Mouse (Mus musculus): ENCODE results near the gene Gpr68. TPM values are rescaled to one million over a fixed set of nuclear protein-coding genes. Genes with fewer than 3 reads are reported as not detected.

Gene Gpr68
- total RNA-seq, 2 experiments from 2014 or later: 0.26 TPM; not detected in 1

DNA sequence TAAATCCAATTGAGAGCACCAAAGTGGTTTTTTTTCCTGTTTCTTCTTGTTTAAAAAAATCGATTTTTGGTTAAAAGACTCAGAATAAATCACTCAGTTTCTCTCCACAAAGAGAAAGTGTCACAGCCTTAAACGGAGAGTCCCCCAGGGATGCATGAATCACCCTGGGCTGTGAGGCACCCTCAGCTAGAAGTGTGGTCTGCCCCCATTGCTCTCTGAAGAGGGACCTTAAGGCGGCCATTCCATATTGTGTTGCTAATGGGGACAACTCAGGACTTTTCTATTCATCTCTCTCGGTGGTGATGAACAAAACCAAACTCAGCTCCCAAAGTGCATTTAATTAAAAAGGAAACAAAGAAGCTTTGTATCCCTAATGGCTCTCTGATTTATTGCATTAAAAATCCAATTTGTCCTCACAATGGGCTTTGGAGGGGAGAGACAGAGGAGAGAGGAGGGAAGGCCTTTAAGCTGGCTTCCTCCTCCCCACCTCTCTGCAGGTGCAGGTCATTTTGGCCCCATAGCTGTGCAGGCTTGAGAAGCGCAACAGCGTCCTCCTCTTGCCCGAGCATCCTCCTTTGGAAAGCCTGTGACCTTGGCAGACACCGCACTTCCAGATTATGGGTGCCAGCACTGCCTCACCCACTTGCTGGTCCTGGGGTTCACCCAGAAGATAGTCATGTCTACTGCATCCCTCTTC is 76.2 kb downstream of the Gpr68 start:
- DNase-seq (ENCODE audit: low spot score): no peak

DNA sequence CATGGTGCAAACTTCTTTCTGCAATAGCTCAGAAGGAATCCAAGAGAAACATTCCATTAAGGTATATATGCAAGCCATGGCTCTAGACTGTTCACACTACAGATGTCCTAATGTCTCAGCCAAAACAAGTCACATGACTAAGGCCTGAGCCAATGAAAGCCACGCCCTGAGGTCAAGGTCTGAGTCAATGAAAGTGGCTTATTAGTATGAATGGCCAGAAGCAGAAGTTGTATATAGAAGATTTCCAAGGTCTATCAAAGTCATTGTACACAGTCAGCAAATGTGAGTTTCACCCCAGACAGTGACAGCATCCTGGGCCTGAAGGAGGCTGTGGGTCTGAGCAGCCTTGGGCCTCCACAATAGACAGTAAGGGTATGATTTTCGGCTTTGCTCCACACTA is 77.0 kb downstream of the Gpr68 start:
- DNase-seq (ENCODE audit: low spot score): no peak

Other genes with a start within 250 kb of the Gpr68 start
- gene Rps6ka5, start 181.2 kb downstream of the Gpr68 start, total RNA-seq (2021): 10 to 100 TPM; 12.0 to 12.2 TPM
- gene Dglucy, start 129.1 kb downstream of the Gpr68 start, total RNA-seq (2021): 10 to 100 TPM; 30.5 to 32.2 TPM
- 10 to 100 TPM; 30.1 to 34.5 TPM for gene Ccdc88c, start 120.9 kb upstream of the Gpr68 start, total RNA-seq (2021)
- gene Ppp4r3a, start 175.5 kb upstream of the Gpr68 start, total RNA-seq (2021): 10 to 100 TPM; 17.7 to 18.5 TPM